Mouse (Mus musculus) yolk sac, embryonic 10.5 days (tissue): ENCODE measurements around the gene Pdzk1.

Experiments
- DNase-seq: peaks from one replicate; pipeline ENCODE4 v3.0.0-alpha.2; 2017; ENCODE audit warnings: low spot score

The Pdzk1 gene

GRCm38 (mm10) chr3:96836414-96836813, 7.3 kb downstream of the Pdzk1 start:
- DNase-seq: no peak

- peak; percentile 80 for DNase-seq
Observed at GRCm38 (mm10) chr3:96838996-96839645, 10.0 kb downstream of the Pdzk1 start.

GRCm38 (mm10) chr3:96845191-96845590, 16.1 kb downstream of the Pdzk1 start:
- no peak for DNase-seq

GRCm38 (mm10) chr3:96845806-96846205, 16.7 kb downstream of the Pdzk1 start:
- DNase-seq: peak; percentile 59

GRCm38 (mm10) chr3:96846985-96847384, 17.9 kb downstream of the Pdzk1 start:
- DNase-seq: no peak

GRCm38 (mm10) chr3:96847661-96848060, 18.6 kb downstream of the Pdzk1 start:
- DNase-seq: no peak

- no peak for DNase-seq
Observed at GRCm38 (mm10) chr3:96848470-96848869, 19.4 kb downstream of the Pdzk1 start.

GRCm38 (mm10) chr3:96849168-96849727, 20.2 kb downstream of the Pdzk1 start:
- DNase-seq: no peak

GRCm38 (mm10) chr3:96852561-96852960, 23.5 kb downstream of the Pdzk1 start:
- no peak for DNase-seq

- DNase-seq: no peak
Observed at GRCm38 (mm10) chr3:96854376-96854775, 25.3 kb downstream of the Pdzk1 start.

GRCm38 (mm10) chr3:96855833-96856232, 26.7 kb downstream of the Pdzk1 start:
- DNase-seq: no peak

GRCm38 (mm10) chr3:96860498-96860897, 31.4 kb downstream of the Pdzk1 start:
- no peak for DNase-seq

GRCm38 (mm10) chr3:96867863-96868262, 38.8 kb downstream of the Pdzk1 start:
- DNase-seq: no peak

GRCm38 (mm10) chr3:96868566-96868965, 39.5 kb downstream of the Pdzk1 start:
- no peak for DNase-seq

- no peak for DNase-seq
Observed at GRCm38 (mm10) chr3:96869091-96869490, 40.0 kb downstream of the Pdzk1 start.

- DNase-seq: no peak
Observed at GRCm38 (mm10) chr3:96870270-96870669, 41.2 kb downstream of the Pdzk1 start.

- DNase-seq: no peak
Observed at GRCm38 (mm10) chr3:96871070-96871469, 42.0 kb downstream of the Pdzk1 start.

- no peak for DNase-seq
Observed at GRCm38 (mm10) chr3:96872501-96872900, 43.4 kb downstream of the Pdzk1 start.

- DNase-seq: peak; percentile 21
Observed at GRCm38 (mm10) chr3:96874808-96875571, 45.9 kb downstream of the Pdzk1 start.

- DNase-seq: no peak
Observed at GRCm38 (mm10) chr3:96879536-96879935, 50.5 kb downstream of the Pdzk1 start.

GRCm38 (mm10) chr3:96880385-96880784, 51.3 kb downstream of the Pdzk1 start:
- DNase-seq: peak; percentile 1

- peak; percentile 0 for DNase-seq
Observed at GRCm38 (mm10) chr3:96881557-96881956, 52.5 kb downstream of the Pdzk1 start.
